Mouse (Mus musculus): Measurements from ENCODE around the gene Tmem94. TPM values are rescaled to one million over a fixed set of nuclear protein-coding genes. Genes with fewer than 3 reads are reported as not detected.

Tmem94 gene
- not detected in 2 replicates for polyA plus RNA-seq (2012; ENCODE audit: insufficient read depth, insufficient read length, low replicate concordance, missing spikeins)

- Histone ChIP-seq H3K27ac (ENCODE audit: insufficient read depth, low read depth, low read length) (peak within 1 kb of the TSS; percentile 80), H3K4me1 (ENCODE audit: control insufficient read depth, insufficient read depth, low read length) (peaks cover 8% of the 10 kb centered on the region), H3K4me3 (ENCODE audit: insufficient read depth, low read depth, low read length) (peak within 1 kb of the TSS; percentile 86)
- no peak for TF ChIP-seq CTCF (IDR thresholded peaks at IDR 0.05; ENCODE audit: insufficient read depth, low read depth, low read length)
- no peak for TF ChIP-seq POLR2A (IDR thresholded peaks at IDR 0.05; ENCODE audit: insufficient read depth, low read depth, low read length)
- WGBS: under 1% methylated on average over 32 of the region's 32 CpGs
These were observed at the start of gene Tmem94 for GRCm38 (mm10) chr11:115765103-115765606. Tmem94 (plus strand) TSS chr11:115765433.

GRCm38 (mm10) chr11:115716410-115717338, 48.6 kb upstream of the Tmem94 start:
- Histone ChIP-seq H3K27ac (ENCODE audit: insufficient read depth, low read depth, low read length) (no peak overlapping the region), H3K4me3 (ENCODE audit: insufficient read depth, low read depth, low read length) (no peak overlapping the region)
- WGBS: 77% methylated on average over 15 of the region's 15 CpGs

GRCm38 (mm10) chr11:115717660-115718390, 47.4 kb upstream of the Tmem94 start:
- H3K4me3 ChIP-seq (ENCODE audit: insufficient read depth, low read depth, low read length): no peak overlapping the region
- TF ChIP-seq POLR2A (IDR thresholded peaks at IDR 0.05; ENCODE audit: insufficient read depth, low read depth, low read length): no peak
- no peak for TF ChIP-seq CTCF (IDR thresholded peaks at IDR 0.05; ENCODE audit: insufficient read depth, low read depth, low read length)
- H3K27ac ChIP-seq (ENCODE audit: insufficient read depth, low read depth, low read length): no peak overlapping the region
- 67% methylated on average over 8 of the region's 8 CpGs for WGBS
- H3K4me1 ChIP-seq (ENCODE audit: control insufficient read depth, insufficient read depth, low read length): no peaks in the 10 kb centered on the region

More at GRCm38 (mm10) chr11:115716410-115717338, 48.6 kb upstream of the Tmem94 start:
- TF ChIP-seq CTCF (IDR thresholded peaks at IDR 0.05; ENCODE audit: insufficient read depth, low read depth, low read length): no peak
- TF ChIP-seq POLR2A (IDR thresholded peaks at IDR 0.05; ENCODE audit: insufficient read depth, low read depth, low read length): no peak
- H3K4me1 ChIP-seq (ENCODE audit: control insufficient read depth, insufficient read depth, low read length): no peaks in the 10 kb centered on the region

GRCm38 (mm10) chr11:115722638-115723037, 42.6 kb upstream of the Tmem94 start:
- no peak overlapping the region for H3K4me3 ChIP-seq (ENCODE audit: insufficient read depth, low read depth, low read length)
- peaks cover 3% of the 10 kb centered on the region for H3K4me1 ChIP-seq (ENCODE audit: control insufficient read depth, insufficient read depth, low read length)
- 16% methylated on average over 14 of the region's 14 CpGs for WGBS
- no peak for TF ChIP-seq POLR2A (IDR thresholded peaks at IDR 0.05; ENCODE audit: insufficient read depth, low read depth, low read length)
- TF ChIP-seq CTCF (IDR thresholded peaks at IDR 0.05; ENCODE audit: insufficient read depth, low read depth, low read length): peak; percentile 90
- H3K27ac ChIP-seq (ENCODE audit: insufficient read depth, low read depth, low read length): no peak overlapping the region

GRCm38 (mm10) chr11:115723231-115723630, 42.0 kb upstream of the Tmem94 start:
- TF ChIP-seq CTCF (IDR thresholded peaks at IDR 0.05; ENCODE audit: insufficient read depth, low read depth, low read length) (no peak), POLR2A (IDR thresholded peaks at IDR 0.05; ENCODE audit: insufficient read depth, low read depth, low read length) (no peak)
- 85% methylated on average over 2 of the region's 2 CpGs for WGBS
- Histone ChIP-seq H3K4me3 (ENCODE audit: insufficient read depth, low read depth, low read length) (no peak overlapping the region), H3K4me1 (ENCODE audit: control insufficient read depth, insufficient read depth, low read length) (peaks cover 3% of the 10 kb centered on the region), H3K27ac (ENCODE audit: insufficient read depth, low read depth, low read length) (no peak overlapping the region)

- Histone ChIP-seq H3K4me3 (ENCODE audit: insufficient read depth, low read depth, low read length) (no peak overlapping the region), H3K4me1 (ENCODE audit: control insufficient read depth, insufficient read depth, low read length) (no peaks in the 10 kb centered on the region), H3K27ac (ENCODE audit: insufficient read depth, low read depth, low read length) (no peak overlapping the region)
- 59% methylated on average over 11 of the region's 11 CpGs for WGBS
- TF ChIP-seq POLR2A (IDR thresholded peaks at IDR 0.05; ENCODE audit: insufficient read depth, low read depth, low read length): no peak
- TF ChIP-seq CTCF (IDR thresholded peaks at IDR 0.05; ENCODE audit: insufficient read depth, low read depth, low read length): no peak
These were observed 31.1 kb upstream of the Tmem94 start for GRCm38 (mm10) chr11:115734041-115734686.

- Histone ChIP-seq H3K27ac (ENCODE audit: insufficient read depth, low read depth, low read length) (no peak overlapping the region), H3K4me1 (ENCODE audit: control insufficient read depth, insufficient read depth, low read length) (no peaks in the 10 kb centered on the region), H3K4me3 (ENCODE audit: insufficient read depth, low read depth, low read length) (no peak overlapping the region)
- TF ChIP-seq CTCF (IDR thresholded peaks at IDR 0.05; ENCODE audit: insufficient read depth, low read depth, low read length) (no peak), POLR2A (IDR thresholded peaks at IDR 0.05; ENCODE audit: insufficient read depth, low read depth, low read length) (no peak)
- 63% methylated on average over 10 of the region's 10 CpGs for WGBS
These were observed 27.5 kb upstream of the Tmem94 start for GRCm38 (mm10) chr11:115737608-115738208.

GRCm38 (mm10) chr11:115738275-115738885, 26.9 kb upstream of the Tmem94 start:
- TF ChIP-seq POLR2A (IDR thresholded peaks at IDR 0.05; ENCODE audit: insufficient read depth, low read depth, low read length) (no peak), CTCF (IDR thresholded peaks at IDR 0.05; ENCODE audit: insufficient read depth, low read depth, low read length) (no peak)
- Histone ChIP-seq H3K27ac (ENCODE audit: insufficient read depth, low read depth, low read length) (no peak overlapping the region), H3K4me3 (ENCODE audit: insufficient read depth, low read depth, low read length) (no peak overlapping the region), H3K4me1 (ENCODE audit: control insufficient read depth, insufficient read depth, low read length) (no peaks in the 10 kb centered on the region)
- WGBS: 69% methylated on average over 13 of the region's 13 CpGs

All from olfactory bulb, adult 2 months (tissue).